Mouse (Mus musculus): ENCODE measurements around the gene St6galnac4. TPM values are rescaled to one million over a fixed set of nuclear protein-coding genes. Genes with fewer than 3 reads are reported as not detected.

The St6galnac4 gene
- total RNA-seq, 2 experiments from 2014 or later = 48.8 to 55.1 TPM

DNA sequence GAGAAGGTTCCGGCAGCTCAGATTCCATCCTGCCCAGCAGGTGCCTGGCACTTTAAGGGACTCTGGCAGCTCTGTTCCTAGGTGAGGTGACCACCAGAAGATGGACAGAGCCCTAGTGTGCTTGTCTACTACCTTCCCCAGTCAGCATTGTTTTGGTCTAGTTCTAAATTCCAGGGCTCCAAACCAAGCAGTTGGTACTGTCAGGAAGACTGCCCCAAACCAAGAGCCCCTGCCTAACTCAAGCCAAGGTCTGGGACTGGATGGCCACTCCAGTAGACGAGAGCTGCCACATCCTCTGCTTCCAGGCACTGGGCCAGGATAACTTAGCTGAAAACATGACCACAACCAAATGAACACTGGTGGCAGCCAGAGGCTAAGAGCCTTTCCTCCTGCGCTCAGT is 18.0 kb upstream of the St6galnac4 start:
- DNase-seq (ENCODE audit: low spot score in 2 of 2) = no peak

DNA sequence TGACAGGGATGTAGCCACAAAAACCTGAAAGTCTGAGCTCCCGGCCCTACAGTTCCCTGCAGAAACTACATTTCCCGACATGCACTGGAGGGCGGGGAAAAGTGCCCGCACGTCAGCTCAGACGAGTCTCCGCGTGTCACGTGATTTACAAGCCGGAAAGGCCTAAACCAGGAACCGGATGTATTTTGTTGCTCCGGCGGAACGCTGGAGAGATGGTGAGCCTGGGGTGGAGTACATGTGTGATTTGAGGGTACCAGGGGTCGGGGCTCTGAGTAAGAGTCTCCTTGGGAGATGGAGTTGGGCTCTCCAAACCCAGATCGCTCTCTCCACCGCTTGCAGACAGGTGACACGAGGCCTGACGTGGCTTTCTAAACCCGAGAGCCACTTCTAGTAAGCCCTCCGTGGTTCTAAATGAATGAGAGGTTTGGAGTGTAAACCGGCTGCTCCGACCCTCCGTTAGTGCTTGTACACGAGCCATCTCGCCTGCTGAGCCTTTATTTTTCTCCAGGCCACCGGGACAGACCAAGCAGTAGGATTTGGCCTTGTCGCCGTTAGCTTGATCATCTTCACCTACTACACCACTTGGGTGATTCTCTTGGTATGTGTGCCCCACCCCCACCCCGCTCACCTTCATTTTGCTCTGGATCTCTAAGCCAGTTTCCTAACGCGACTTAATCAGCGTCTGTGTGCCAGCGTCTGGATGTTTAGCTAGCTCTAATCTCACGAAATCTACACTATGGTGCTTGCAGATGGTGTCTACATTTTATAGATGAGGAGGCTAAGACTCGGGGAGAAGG is 16.0 kb upstream of the St6galnac4 start, which contains the start of gene Dpm2:
Dpm2 (plus strand) TSS at position 161 of the 797 bp plus-strand sequence.
- peak; percentile 69 to 90 for DNase-seq (ENCODE audit: low spot score in 2 of 2)

DNA sequence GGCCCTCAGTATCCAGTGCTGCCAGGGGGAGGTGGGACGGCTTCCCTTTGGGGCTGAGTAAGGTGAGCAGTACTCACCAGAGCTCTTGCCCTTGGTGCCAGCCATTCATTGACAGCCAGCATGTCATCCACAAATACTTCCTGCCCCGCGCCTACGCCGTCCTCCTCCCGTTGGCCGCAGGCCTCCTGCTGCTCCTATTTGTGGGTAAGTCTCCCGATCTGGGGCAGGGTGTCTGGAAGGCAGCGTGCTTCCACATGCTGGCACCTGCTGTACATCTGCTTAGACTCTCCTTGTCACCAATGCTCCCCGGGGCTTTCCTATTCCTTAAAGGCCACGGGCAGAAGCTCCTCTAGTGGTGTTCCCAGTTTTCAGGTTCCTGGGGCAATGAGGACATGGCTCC is 14.7 kb upstream of the St6galnac4 start:
- DNase-seq (ENCODE audit: low spot score in 2 of 2) = no peak

DNA sequence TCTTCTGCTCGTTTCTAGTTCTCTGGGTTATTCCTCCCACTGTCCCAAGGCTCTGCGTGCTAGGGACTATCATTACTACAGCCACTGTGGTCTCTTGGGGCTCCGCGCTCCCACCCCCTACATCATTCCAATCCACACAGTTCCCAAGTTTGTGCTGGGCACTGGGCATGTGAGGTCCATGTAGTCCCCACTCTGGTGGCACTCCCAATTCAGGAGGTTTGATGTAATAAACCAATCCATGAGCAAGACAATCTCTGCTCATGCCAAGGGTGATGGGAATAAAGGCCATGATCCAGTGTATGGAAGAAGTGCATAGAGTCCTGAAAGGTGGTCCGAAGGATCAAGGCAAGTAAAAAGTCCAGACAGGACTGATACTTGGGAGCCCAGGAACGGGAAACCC is 12.4 kb upstream of the St6galnac4 start, which contains the start of gene Pip5kl1:
Pip5kl1 (plus strand) TSS at position 301 of the 400 bp plus-strand sequence.
- no peak for DNase-seq (ENCODE audit: low spot score in 2 of 2)

DNA sequence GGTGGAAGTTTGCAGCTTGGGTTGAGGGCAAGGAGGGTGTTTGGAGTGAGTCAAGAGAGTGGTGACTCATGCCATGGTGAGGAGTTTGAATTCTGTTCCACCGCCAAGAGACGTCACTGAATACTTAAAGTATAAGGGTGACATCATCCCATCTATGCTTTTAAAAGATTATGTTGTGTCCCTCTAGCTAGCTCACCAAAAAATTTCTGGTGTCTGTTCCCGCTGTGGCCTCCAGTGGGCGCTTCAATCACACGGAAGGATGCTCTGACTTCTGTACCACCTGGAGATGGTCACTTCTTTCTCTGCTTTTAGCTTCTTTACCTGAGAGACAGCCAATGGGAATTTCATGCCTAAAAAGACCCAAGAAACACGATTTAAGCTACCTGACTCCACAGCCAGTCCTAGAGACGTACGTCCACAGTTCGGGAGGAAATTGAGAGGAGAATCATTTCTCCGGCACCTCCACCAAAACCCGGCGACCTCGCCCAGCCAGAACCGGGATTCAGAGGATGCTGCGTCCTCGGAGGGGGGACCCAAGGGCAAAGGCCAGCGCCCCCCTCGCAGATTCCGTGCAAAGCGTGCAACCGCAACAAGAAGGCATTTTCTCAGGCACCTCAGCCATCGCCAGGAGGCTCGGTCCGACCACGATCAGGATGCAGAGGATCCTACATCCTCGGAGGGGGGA is 11.9 kb upstream of the St6galnac4 start:
- DNase-seq (ENCODE audit: low spot score in 2 of 2) = no peak

DNA sequence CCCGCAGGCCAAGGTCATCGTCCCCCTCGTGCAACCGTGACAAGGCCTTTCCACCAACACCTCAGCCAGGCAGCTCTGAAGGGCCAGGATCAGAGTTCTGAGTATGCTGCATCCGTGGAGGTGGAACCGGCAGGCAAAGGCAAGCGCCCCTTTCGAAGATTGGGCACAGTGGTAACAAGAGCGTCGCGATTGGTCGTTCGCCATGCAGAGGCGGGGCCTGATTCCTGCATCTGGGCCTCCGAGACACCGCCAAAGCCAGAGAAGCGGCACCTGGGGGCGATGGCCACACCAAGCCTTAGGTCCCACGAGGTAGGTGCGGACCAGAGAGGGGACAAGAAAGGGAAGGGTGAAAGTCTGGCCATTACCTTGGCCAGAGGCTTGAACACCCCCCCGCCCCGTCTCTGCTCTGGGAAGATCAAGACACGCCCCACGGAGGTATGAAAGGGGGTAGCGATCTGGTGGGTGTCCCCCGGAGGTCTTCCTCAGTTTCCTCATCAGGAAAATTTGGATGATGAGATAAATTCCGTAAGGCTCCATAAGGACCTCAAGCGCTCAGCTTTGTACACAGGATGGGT is 11.2 kb upstream of the St6galnac4 start, which contains the start of gene 9430097D07Rik:
9430097D07Rik (minus strand) TSS at position 99 of the 575 bp plus-strand sequence.
- DNase-seq (ENCODE audit: low spot score in 2 of 2) = no peak

DNA sequence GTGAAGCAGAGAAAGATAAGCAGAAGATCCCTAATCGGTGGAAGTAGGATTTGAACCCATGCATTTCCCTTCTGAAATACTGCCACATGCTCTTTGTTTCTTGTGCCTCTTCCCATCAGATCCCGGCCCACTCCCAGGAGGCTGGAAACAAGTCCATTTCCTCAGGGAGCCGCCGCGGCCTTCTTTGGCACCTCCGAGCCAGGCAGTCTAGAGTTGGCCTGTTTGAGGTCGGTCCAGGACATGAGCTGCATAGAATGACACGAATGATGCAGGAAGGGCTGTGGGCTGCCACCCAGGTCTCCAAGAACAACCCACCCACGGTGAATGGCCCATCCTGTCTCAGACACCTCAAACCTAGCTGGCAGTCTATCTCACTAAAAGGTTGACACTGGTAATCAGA is 10.4 kb upstream of the St6galnac4 start:
- no peak for DNase-seq (ENCODE audit: low spot score in 2 of 2)

DNA sequence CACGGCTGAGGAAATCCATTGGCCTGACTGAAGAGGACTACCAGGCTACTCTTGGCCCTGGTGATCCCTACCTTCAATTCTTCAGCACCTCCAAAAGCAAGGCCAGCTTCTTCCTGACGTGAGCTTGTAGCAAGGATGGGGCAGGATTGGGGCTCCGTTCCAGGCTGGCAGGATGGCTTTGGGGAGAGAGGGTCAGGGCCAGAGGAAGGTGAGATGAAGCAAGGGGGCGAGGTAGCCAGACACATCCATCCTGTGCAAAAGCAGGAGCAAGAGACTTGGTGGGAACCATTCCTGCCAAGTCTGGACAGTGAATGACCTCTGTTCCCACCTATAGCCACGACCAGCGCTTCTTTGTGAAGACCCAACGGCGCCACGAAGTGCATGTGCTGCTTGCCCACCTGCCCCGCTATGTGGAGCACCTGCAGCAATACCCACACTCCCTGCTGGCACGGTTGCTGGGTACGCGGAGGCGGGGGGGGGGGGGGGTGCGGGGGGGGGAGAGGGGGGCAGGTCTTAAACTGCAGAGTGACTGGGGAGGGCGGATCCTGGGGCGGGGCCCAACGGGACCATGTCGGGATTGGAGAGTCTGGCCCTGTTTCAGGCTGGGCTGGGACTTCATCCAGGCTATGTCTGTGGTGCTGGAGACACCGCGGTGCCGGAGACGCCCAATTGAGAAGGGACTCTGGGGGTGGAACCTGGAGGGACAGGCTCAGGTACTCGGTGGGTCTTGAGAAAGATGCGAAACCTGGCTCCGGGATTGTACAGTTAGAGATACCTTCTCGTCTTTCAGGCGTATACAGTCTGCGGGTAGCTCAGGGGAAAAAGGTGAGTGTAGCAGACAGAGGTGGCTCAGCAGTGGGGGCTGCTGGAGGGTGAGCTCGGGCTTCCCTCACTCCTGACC is 8.5 kb upstream of the St6galnac4 start:
- no peak for DNase-seq (ENCODE audit: low spot score in 2 of 2)

DNA sequence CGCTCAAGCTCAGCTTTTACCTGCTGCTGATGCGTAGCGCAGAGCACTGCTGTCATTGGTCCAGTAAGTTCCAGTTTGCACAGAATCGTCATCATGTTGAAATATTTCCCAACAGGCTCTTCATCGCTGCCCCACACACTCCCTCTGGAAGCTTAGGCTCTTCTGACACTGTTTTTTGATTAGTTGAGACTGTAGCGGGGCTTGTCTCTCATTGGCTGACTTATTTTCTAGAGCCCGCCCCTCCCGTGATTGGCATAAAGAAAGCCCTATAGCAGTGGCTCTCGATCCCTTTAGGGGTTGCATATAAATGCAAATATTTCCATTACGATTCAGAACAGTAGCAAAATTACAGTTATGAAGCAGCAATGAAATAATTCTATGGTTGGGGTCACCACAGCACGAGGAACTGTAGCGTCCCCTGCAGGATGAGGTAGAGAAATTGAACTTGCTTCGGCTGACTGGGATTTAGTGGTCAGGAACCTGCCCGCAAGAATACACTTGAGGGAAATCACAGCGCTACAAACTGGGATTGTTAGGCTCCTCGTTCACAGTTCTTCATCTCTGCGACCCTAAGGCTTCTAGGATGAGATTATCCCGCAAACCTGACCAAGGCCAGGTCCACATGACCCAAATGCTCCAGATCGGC is 5.3 kb upstream of the St6galnac4 start:
- DNase-seq (ENCODE audit: low spot score in 2 of 2) = no peak

DNA sequence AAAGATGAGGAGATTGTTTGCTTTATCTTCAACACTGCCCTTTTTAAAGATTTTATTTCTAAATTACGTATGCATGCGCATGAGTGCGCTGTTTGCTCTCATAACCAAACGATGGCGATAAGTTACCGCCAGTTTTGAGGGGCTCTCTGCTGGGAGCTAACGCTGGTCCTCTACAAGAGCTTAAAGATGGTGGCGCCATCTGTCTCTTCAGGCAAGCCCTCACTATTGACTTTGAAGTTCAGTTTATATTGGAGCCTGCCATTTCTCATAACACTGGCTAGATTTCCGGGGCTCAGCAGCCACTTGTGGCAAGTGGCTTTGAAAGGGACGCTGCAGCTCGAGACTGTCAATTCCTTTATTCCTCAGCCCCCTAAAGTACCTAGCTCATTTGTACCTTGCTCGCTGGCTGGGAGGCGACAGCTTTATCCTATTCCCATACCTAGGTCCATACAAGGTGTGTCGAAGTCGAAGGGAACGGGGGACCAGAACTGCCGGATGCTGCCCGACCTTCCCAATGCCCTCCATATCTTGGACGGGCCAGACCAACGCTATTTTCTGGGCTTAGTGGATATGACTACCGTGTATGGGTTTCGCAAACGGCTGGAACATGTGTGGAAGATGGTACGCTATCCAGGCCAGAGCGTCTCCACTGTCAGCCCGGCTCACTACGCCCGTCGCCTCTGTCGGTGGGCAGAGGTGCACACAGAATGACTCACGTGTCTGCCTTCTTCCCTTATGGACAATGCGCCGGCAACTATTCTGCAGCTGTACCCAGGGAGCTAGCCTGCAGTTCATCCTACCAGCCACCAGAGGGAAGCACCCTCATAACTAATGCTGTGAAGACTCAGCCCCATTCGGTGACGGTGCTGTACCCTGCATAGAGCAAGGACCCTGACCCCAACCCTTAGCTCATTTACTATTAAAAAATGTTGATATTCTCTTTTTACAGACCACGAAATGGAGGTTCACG is 3.8 kb upstream of the St6galnac4 start:
- peak; percentile 62 to 76 for DNase-seq (ENCODE audit: low spot score in 2 of 2)

DNA sequence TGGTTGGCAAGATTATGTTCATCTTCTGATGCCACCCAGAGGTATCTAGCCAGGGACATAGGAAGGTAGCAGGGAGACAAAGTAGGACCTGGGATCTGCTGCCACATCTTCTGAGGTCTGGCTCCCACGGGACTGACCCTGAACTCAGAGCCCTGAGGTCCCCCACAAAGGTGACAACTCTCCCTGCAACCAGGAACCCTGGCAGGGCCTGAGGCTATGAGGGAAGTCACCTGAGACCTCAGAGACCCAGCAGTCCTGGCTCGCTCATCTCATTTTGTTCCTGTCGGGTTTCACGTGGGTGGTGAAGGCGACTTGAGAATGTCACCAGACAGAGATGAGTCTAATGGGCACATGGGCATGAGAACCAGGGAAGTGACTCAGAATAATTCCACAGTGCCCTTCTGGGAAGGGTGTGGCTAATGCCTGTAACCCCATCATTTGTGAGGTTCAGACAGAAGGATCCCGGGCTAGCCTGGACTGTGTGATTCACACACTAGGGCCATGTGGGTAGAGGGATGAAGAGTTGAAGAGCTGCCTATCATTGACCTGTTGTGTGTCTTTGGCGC is 1.7 kb upstream of the St6galnac4 start:
- no peak for DNase-seq (ENCODE audit: low spot score in 2 of 2)

DNA sequence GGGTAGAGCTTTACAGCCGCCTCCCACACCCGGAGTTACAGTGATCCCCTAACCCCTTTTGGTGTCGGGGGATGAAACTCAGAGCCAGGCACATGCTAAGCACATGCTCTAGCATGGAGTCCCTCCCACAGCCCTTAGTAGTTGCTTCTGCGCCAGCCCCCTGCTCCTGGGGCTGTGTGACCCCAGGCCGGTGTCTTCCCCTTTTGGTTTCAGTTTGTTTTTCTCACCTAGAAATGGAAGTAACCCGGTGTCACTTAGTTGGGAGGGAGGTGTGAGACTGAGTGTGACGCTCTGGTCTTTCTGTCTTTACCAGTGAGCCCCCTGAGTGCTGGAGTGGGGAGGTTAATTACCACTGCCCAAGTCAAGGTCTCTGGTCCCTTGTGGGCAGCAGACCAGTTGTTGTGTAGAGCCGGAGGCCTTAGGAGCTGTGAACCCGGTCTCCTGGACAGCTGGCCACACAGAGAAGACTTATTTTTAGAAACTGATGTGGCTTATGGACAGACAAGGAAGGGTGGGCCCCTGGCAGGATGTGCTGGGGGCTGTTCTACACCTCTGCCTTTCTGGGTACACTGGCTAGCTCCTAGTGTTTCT is 931 bp downstream of the St6galnac4 start:
- DNase-seq (ENCODE audit: low spot score in 2 of 2) = peak in 1 of 2 experiments; percentile 30

DNA sequence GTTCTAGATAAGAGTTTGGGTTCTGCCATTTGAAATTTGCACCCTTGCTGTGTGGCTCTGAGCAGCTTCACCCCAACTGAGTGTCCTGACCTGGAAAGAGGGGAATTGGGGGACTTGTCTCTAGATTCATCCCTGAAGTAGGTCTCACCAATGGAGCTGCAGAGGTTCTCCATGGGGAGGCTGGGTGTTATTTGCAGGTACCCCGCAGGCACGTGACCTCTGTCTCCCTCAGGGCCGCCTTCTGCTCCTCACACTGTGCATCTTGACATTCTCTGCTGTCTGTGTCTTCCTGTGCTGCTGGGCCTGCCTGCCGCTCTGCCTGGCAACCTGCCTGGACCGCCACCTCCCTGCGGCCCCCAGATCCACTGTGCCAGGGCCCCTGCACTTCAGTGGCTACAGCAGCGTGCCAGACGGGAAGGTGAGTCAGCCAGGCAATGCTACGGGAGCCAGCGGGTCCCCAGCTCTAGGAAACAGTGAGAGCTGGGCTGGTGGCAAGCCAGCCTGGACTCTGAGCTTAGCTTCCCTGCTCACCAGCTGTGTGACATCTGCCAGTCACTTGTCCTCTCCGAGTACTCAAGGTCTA is 2.4 kb downstream of the St6galnac4 start:
- DNase-seq (ENCODE audit: low spot score in 2 of 2) = peak in 1 of 2 experiments; percentile 32

DNA sequence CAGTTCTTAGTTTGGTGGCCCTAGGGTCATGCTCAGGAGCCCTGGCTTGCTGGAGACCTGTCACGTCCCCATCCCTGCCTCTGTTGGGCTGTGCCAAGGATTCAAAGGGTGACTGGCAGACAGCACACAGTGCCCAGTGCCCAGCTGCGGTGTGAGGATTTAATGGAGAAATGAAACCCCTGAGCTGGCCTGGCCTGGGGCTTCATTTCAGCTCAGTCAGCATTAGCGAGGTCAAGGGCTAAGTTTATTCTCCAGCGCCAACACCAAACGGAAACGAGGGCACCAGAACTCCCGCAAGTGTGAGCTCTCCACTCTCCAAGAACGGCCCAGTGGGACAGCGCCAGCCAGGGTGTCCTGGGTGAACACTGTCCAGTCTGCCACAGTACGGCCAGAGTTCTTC is 3.3 kb downstream of the St6galnac4 start:
- DNase-seq (ENCODE audit: low spot score in 2 of 2) = peak in 1 of 2 experiments; percentile 28

DNA sequence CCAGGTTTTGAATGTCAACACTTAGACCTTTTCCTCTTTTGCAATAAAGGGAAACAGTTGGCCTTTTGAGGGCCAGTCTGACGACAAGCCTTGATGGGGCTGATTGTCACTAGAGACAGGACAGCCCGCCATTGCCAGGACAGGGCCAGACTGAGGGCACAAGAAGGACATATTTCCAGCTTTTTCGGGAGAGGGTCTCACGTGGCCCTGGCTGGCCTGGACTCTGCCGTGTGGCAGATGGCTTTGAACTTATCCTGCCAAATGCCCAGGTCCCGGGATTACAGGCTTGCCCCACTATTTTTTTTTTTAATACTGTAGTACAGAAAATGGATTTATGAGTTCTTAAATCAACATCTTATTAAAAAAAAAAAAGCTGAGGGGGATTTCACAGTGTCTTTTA is 4.4 kb downstream of the St6galnac4 start:
- DNase-seq (ENCODE audit: low spot score in 2 of 2) = no peak

DNA sequence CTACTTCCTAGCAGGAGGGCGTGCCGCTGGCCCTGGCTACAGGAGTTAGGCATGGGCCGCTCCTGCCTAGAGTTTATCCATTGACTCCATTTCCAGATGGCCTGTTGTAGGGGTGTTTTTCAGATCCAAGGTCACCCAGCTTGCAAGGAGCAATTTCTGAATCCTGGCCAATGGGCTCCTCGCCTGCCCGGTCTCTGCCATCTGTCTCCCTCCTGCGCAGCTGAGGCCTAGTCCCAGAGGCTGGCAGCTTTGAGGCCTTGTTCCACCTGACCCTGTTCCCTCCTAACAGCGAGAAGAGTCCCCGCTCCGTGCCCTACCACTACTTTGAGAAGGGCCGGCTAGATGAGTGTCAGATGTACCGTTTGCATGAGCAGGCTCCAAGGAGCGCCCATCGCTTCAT is 9.8 kb downstream of the St6galnac4 start:
- peak in 1 of 2 experiments; percentile 35 for DNase-seq (ENCODE audit: low spot score in 2 of 2)

DNA sequence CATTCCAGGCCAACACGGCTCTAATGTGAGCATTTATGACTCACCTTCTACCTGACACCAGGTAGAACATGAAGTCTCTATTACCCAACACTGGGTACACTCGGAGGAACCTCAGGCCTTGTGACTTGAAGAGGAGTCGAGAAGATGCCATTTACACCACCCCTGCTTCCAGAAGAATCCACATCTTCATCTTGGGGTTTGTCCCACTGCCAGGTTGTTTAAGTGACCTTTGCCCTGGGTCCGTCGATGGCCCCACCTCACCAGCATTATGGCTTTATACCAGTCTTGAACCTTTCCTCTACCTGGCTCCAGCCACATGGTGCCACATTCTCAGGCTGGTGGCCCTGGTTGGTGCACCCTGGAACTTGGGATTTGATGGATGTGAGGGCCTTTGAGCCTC is 10.4 kb downstream of the St6galnac4 start:
- no peak for DNase-seq (ENCODE audit: low spot score in 2 of 2)

DNA sequence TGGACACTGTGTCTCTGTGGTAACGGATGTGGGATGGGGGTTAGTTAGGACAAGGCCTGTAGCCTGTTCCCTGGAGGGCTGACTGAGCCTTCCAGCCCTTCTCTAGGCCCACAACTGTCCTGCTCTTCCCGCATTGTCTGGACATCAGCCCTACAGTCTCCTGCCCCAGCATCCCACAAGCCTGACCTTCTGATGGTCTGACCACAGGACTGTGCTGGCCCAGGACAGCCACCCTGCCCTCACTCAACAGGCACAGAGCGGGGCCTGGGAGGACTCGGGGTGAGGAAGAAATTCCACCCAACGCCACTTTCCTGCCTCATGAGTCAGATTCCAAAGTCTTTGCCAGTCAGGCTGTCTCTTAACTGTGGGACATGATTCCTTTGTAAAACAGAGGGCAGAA is 10.8 kb downstream of the St6galnac4 start:
- no peak for DNase-seq (ENCODE audit: low spot score in 2 of 2)
